Mouse (Mus musculus): ENCODE measurements at regions not wholly inside any gene's neighbourhood (a gene's known extent, or its start where the extent isn't known, plus 50 kb on each side); places are given as distances from the start of the nearest gene placed in this dataset.
A peak's percentile ranks its signal among the peaks of the same experiment; 100 is the strongest.

- no peaks in the 10 kb centered on the region for H3K36me3 ChIP-seq (ENCODE audit: control insufficient read depth, insufficient read depth, low read length)
- H3K4me3 ChIP-seq (ENCODE audit: low read depth, low read length) = no peak overlapping the region
- 84% methylated on average over 5 of the region's 5 CpGs for WGBS
- H3K4me2 ChIP-seq (ENCODE audit: low read depth, low read length) = no peak overlapping the region
- ATAC-seq (ENCODE audit: low read depth) = no peak
- no peaks in the 10 kb centered on the region for H3K9me3 ChIP-seq (ENCODE audit: control insufficient read depth, low read length)
- DNase-seq (ENCODE audit: low spot score) = no peak
- H3K27ac ChIP-seq (replicated peaks; ENCODE audit: low read depth, low read length) = no peak overlapping the region
- H3K4me1 ChIP-seq (ENCODE audit: control insufficient read depth, insufficient read depth, low read length) = no peaks in the 10 kb centered on the region
- no peak overlapping the region for H3K9ac ChIP-seq (ENCODE audit: low read depth, low read length)
- H3K27me3 ChIP-seq (replicated peaks; ENCODE audit: control insufficient read depth, insufficient read depth, low read length) = no peaks in the 10 kb centered on the region
Observed at GRCm38 (mm10) chr10:106058050-106058449, 216.9 kb upstream of the Mettl25 start.

- H3K9ac ChIP-seq (ENCODE audit: low read depth, low read length) = no peak overlapping the region
- ATAC-seq (ENCODE audit: low read depth) = no peak
- DNase-seq (ENCODE audit: low spot score) = no peak
- no peaks in the 10 kb centered on the region for H3K9me3 ChIP-seq (ENCODE audit: control insufficient read depth, low read length)
- no peaks in the 10 kb centered on the region for H3K27me3 ChIP-seq (replicated peaks; ENCODE audit: control insufficient read depth, insufficient read depth, low read length)
- 87% methylated on average over 1 of the region's 1 CpGs for WGBS
- H3K4me3 ChIP-seq (ENCODE audit: low read depth, low read length) = no peak overlapping the region
- H3K27ac ChIP-seq (replicated peaks; ENCODE audit: low read depth, low read length) = no peak overlapping the region
- H3K4me1 ChIP-seq (ENCODE audit: control insufficient read depth, insufficient read depth, low read length) = no peaks in the 10 kb centered on the region
- no peak overlapping the region for H3K4me2 ChIP-seq (ENCODE audit: low read depth, low read length)
- H3K36me3 ChIP-seq (ENCODE audit: control insufficient read depth, insufficient read depth, low read length) = no peaks in the 10 kb centered on the region
Observed at GRCm38 (mm10) chr10:106038497-106038896, 197.3 kb upstream of the Mettl25 start.

GRCm38 (mm10) chr10:106038033-106038432 is 196.9 kb upstream of the Mettl25 start:
- WGBS = 77% methylated on average over 2 of the region's 2 CpGs
- H3K4me3 ChIP-seq (ENCODE audit: low read depth, low read length) = no peak overlapping the region
- H3K9ac ChIP-seq (ENCODE audit: low read depth, low read length) = no peak overlapping the region
- H3K4me2 ChIP-seq (ENCODE audit: low read depth, low read length) = no peak overlapping the region
- DNase-seq (ENCODE audit: low spot score) = no peak
- H3K36me3 ChIP-seq (ENCODE audit: control insufficient read depth, insufficient read depth, low read length) = no peaks in the 10 kb centered on the region
- no peak overlapping the region for H3K27ac ChIP-seq (replicated peaks; ENCODE audit: low read depth, low read length)
- ATAC-seq (ENCODE audit: low read depth) = no peak
- no peaks in the 10 kb centered on the region for H3K27me3 ChIP-seq (replicated peaks; ENCODE audit: control insufficient read depth, insufficient read depth, low read length)
- no peaks in the 10 kb centered on the region for H3K9me3 ChIP-seq (ENCODE audit: control insufficient read depth, low read length)
- no peaks in the 10 kb centered on the region for H3K4me1 ChIP-seq (ENCODE audit: control insufficient read depth, insufficient read depth, low read length)

GRCm38 (mm10) chr10:106033416-106033815 is 192.2 kb upstream of the Mettl25 start:
- ATAC-seq (ENCODE audit: low read depth) (no peak), DNase-seq (ENCODE audit: low spot score) (no peak)
- Histone ChIP-seq H3K4me3 (ENCODE audit: low read depth, low read length) (no peak overlapping the region), H3K4me2 (ENCODE audit: low read depth, low read length) (no peak overlapping the region), H3K27me3 (replicated peaks; ENCODE audit: control insufficient read depth, insufficient read depth, low read length) (no peaks in the 10 kb centered on the region), H3K27ac (replicated peaks; ENCODE audit: low read depth, low read length) (no peak overlapping the region), H3K9ac (ENCODE audit: low read depth, low read length) (no peak overlapping the region), H3K4me1 (ENCODE audit: control insufficient read depth, insufficient read depth, low read length) (no peaks in the 10 kb centered on the region), H3K9me3 (ENCODE audit: control insufficient read depth, low read length) (no peaks in the 10 kb centered on the region), H3K36me3 (ENCODE audit: control insufficient read depth, insufficient read depth, low read length) (no peaks in the 10 kb centered on the region)
- 84% methylated on average over 4 of the region's 4 CpGs for WGBS

GRCm38 (mm10) chr10:106024648-106025047 is 183.5 kb upstream of the Mettl25 start:
- WGBS = 71% methylated on average over 1 of the region's 1 CpGs
- H3K27me3 ChIP-seq (replicated peaks; ENCODE audit: control insufficient read depth, insufficient read depth, low read length) = no peaks in the 10 kb centered on the region
- no peak for DNase-seq (ENCODE audit: low spot score)
- no peak overlapping the region for H3K4me2 ChIP-seq (ENCODE audit: low read depth, low read length)
- no peak overlapping the region for H3K9ac ChIP-seq (ENCODE audit: low read depth, low read length)
- no peaks in the 10 kb centered on the region for H3K9me3 ChIP-seq (ENCODE audit: control insufficient read depth, low read length)
- H3K36me3 ChIP-seq (ENCODE audit: control insufficient read depth, insufficient read depth, low read length) = no peaks in the 10 kb centered on the region
- no peak overlapping the region for H3K4me3 ChIP-seq (ENCODE audit: low read depth, low read length)
- no peak for ATAC-seq (ENCODE audit: low read depth)
- no peaks in the 10 kb centered on the region for H3K4me1 ChIP-seq (ENCODE audit: control insufficient read depth, insufficient read depth, low read length)
- H3K27ac ChIP-seq (replicated peaks; ENCODE audit: low read depth, low read length) = no peak overlapping the region

- WGBS = 47% methylated on average over 9 of the region's 9 CpGs
Observed at GRCm38 (mm10) chr10:106023639-106024215, 182.5 kb upstream of the Mettl25 start.

GRCm38 (mm10) chr10:106015965-106016364 is 174.8 kb upstream of the Mettl25 start:
- H3K36me3 ChIP-seq (ENCODE audit: control insufficient read depth, insufficient read depth, low read length) = no peaks in the 10 kb centered on the region

More at GRCm38 (mm10) chr10:106023639-106024215, 182.5 kb upstream of the Mettl25 start:
- Histone ChIP-seq H3K4me3 (ENCODE audit: low read depth, low read length) (no peak overlapping the region), H3K27me3 (replicated peaks; ENCODE audit: control insufficient read depth, insufficient read depth, low read length) (no peaks in the 10 kb centered on the region), H3K4me2 (ENCODE audit: low read depth, low read length) (no peak overlapping the region), H3K27ac (replicated peaks; ENCODE audit: low read depth, low read length) (no peak overlapping the region), H3K9ac (ENCODE audit: low read depth, low read length) (no peak overlapping the region), H3K4me1 (ENCODE audit: control insufficient read depth, insufficient read depth, low read length) (no peaks in the 10 kb centered on the region), H3K36me3 (ENCODE audit: control insufficient read depth, insufficient read depth, low read length) (no peaks in the 10 kb centered on the region), H3K9me3 (ENCODE audit: control insufficient read depth, low read length) (no peaks in the 10 kb centered on the region)
- DNase-seq (ENCODE audit: low spot score) (peak; percentile 41), ATAC-seq (ENCODE audit: low read depth) (peak; percentile 68; the same call in 1 of the 2 replicates)

GRCm38 (mm10) chr10:106015436-106015835 is 174.3 kb upstream of the Mettl25 start:
- Histone ChIP-seq H3K9me3 (ENCODE audit: control insufficient read depth, low read length) (no peaks in the 10 kb centered on the region), H3K4me3 (ENCODE audit: low read depth, low read length) (no peak overlapping the region), H3K4me2 (ENCODE audit: low read depth, low read length) (no peak overlapping the region), H3K36me3 (ENCODE audit: control insufficient read depth, insufficient read depth, low read length) (no peaks in the 10 kb centered on the region), H3K4me1 (ENCODE audit: control insufficient read depth, insufficient read depth, low read length) (no peaks in the 10 kb centered on the region), H3K9ac (ENCODE audit: low read depth, low read length) (no peak overlapping the region), H3K27ac (replicated peaks; ENCODE audit: low read depth, low read length) (no peak overlapping the region), H3K27me3 (replicated peaks; ENCODE audit: control insufficient read depth, insufficient read depth, low read length) (no peaks in the 10 kb centered on the region)
- DNase-seq (ENCODE audit: low spot score) (no peak), ATAC-seq (ENCODE audit: low read depth) (no peak)
- WGBS = 79% methylated on average over 1 of the region's 1 CpGs

More at GRCm38 (mm10) chr10:106015965-106016364, 174.8 kb upstream of the Mettl25 start:
- Histone ChIP-seq H3K9ac (ENCODE audit: low read depth, low read length) (no peak overlapping the region), H3K27me3 (replicated peaks; ENCODE audit: control insufficient read depth, insufficient read depth, low read length) (no peaks in the 10 kb centered on the region), H3K4me2 (ENCODE audit: low read depth, low read length) (no peak overlapping the region), H3K4me1 (ENCODE audit: control insufficient read depth, insufficient read depth, low read length) (no peaks in the 10 kb centered on the region), H3K9me3 (ENCODE audit: control insufficient read depth, low read length) (no peaks in the 10 kb centered on the region), H3K27ac (replicated peaks; ENCODE audit: low read depth, low read length) (no peak overlapping the region), H3K4me3 (ENCODE audit: low read depth, low read length) (no peak overlapping the region)
- no peak for ATAC-seq (ENCODE audit: low read depth)
- DNase-seq (ENCODE audit: low spot score) = no peak
- 89% methylated on average over 1 of the region's 1 CpGs for WGBS

- no peaks in the 10 kb centered on the region for H3K27me3 ChIP-seq (replicated peaks; ENCODE audit: control insufficient read depth, insufficient read depth, low read length)
- WGBS = 27% methylated on average over 2 of the region's 2 CpGs
- H3K4me2 ChIP-seq (ENCODE audit: low read depth, low read length) = no peak overlapping the region
- H3K4me3 ChIP-seq (ENCODE audit: low read depth, low read length) = no peak overlapping the region
- H3K27ac ChIP-seq (replicated peaks; ENCODE audit: low read depth, low read length) = no peak overlapping the region
- no peaks in the 10 kb centered on the region for H3K9me3 ChIP-seq (ENCODE audit: control insufficient read depth, low read length)
- ATAC-seq (ENCODE audit: low read depth) (peak; percentile 30; the same call in 1 of the 2 replicates), DNase-seq (ENCODE audit: low spot score) (peak; percentile 6)
- no peaks in the 10 kb centered on the region for H3K4me1 ChIP-seq (ENCODE audit: control insufficient read depth, insufficient read depth, low read length)
- H3K36me3 ChIP-seq (ENCODE audit: control insufficient read depth, insufficient read depth, low read length) = no peaks in the 10 kb centered on the region
- H3K9ac ChIP-seq (ENCODE audit: low read depth, low read length) = no peak overlapping the region
Observed at GRCm38 (mm10) chr10:106010131-106010530, 169.0 kb upstream of the Mettl25 start.

Measured in embryonic facial prominence, embryonic 14.5 days (tissue).